Mouse (Mus musculus): ENCODE data around the gene Wbp4. TPM values are rescaled to one million over a fixed set of nuclear protein-coding genes. Genes with fewer than 3 reads are reported as not detected.
A peak's percentile ranks its signal among the peaks of the same experiment; 100 is the strongest.

The Wbp4 gene
- polyA plus RNA-seq, 1 experiment from 2014 or later: 43.1 TPM

GRCm38 (mm10) chr14:79490246-79490645 lies 8.9 kb upstream of the Wbp4 start:
- H3K9me3 ChIP-seq (ENCODE audit: control insufficient read depth, low read length): no peaks in the 10 kb centered on the region
- no peak overlapping the region for H3K4me3 ChIP-seq (ENCODE audit: low read length)
- peaks cover 34% of the 10 kb centered on the region for H3K4me1 ChIP-seq (replicated peaks; ENCODE audit: control insufficient read depth, insufficient read depth, low read length)
- no peaks in the 10 kb centered on the region for H3K27me3 ChIP-seq (ENCODE audit: control insufficient read depth, insufficient read depth, low read depth, low read length)
- no peak for ATAC-seq (ENCODE audit: low read depth)
- H3K4me2 ChIP-seq (ENCODE audit: low read depth, low read length): no peak overlapping the region
- H3K27ac ChIP-seq (ENCODE audit: low read length): no peak overlapping the region
- H3K9ac ChIP-seq (ENCODE audit: low read length): no peak overlapping the region
- peaks cover 5% of the 10 kb centered on the region; the same call in 1 of the 2 replicates for H3K36me3 ChIP-seq (ENCODE audit: control insufficient read depth, insufficient read depth, low read length)
- 46% methylated on average over 3 of the region's 3 CpGs for WGBS

GRCm38 (mm10) chr14:79489150-79489549 lies 7.8 kb upstream of the Wbp4 start:
- ATAC-seq (ENCODE audit: low read depth): no peak
- no peak overlapping the region for H3K27ac ChIP-seq (ENCODE audit: low read length)

GRCm38 (mm10) chr14:79488531-79488930 lies 7.2 kb upstream of the Wbp4 start:
- WGBS: 66% methylated on average over 9 of the region's 9 CpGs

More at GRCm38 (mm10) chr14:79489150-79489549, 7.8 kb upstream of the Wbp4 start:
- Histone ChIP-seq H3K4me3 (ENCODE audit: low read length) (no peak overlapping the region), H3K9me3 (ENCODE audit: control insufficient read depth, low read length) (no peaks in the 10 kb centered on the region), H3K4me1 (replicated peaks; ENCODE audit: control insufficient read depth, insufficient read depth, low read length) (peaks cover 42% of the 10 kb centered on the region), H3K4me2 (ENCODE audit: low read depth, low read length) (no peak overlapping the region), H3K9ac (ENCODE audit: low read length) (no peak overlapping the region), H3K27me3 (ENCODE audit: control insufficient read depth, insufficient read depth, low read depth, low read length) (no peaks in the 10 kb centered on the region), H3K36me3 (ENCODE audit: control insufficient read depth, insufficient read depth, low read length) (peaks cover 5% of the 10 kb centered on the region; the same call in 1 of the 2 replicates)
- 56% methylated on average over 12 of the region's 12 CpGs for WGBS

GRCm38 (mm10) chr14:79486993-79487731 lies 5.8 kb upstream of the Wbp4 start:
- Histone ChIP-seq H3K36me3 (ENCODE audit: control insufficient read depth, insufficient read depth, low read length) (peaks cover 5% of the 10 kb centered on the region; the same call in 1 of the 2 replicates), H3K27ac (ENCODE audit: low read length) (peak overlapping the region; percentile 86), H3K27me3 (ENCODE audit: control insufficient read depth, insufficient read depth, low read depth, low read length) (no peaks in the 10 kb centered on the region), H3K4me1 (replicated peaks; ENCODE audit: control insufficient read depth, insufficient read depth, low read length) (peaks cover 55% of the 10 kb centered on the region), H3K9ac (ENCODE audit: low read length) (peak overlapping the region; percentile 63), H3K4me3 (ENCODE audit: low read length) (peak overlapping the region; percentile 44), H3K4me2 (ENCODE audit: low read depth, low read length) (peak overlapping the region; percentile 64), H3K9me3 (ENCODE audit: control insufficient read depth, low read length) (no peaks in the 10 kb centered on the region)
- 6% methylated on average over 19 of the region's 19 CpGs for WGBS
- peak; percentile 8; the same call in 1 of the 2 replicates for ATAC-seq (ENCODE audit: low read depth)

More at GRCm38 (mm10) chr14:79488531-79488930, 7.2 kb upstream of the Wbp4 start:
- Histone ChIP-seq H3K27me3 (ENCODE audit: control insufficient read depth, insufficient read depth, low read depth, low read length) (no peaks in the 10 kb centered on the region), H3K36me3 (ENCODE audit: control insufficient read depth, insufficient read depth, low read length) (peaks cover 5% of the 10 kb centered on the region; the same call in 1 of the 2 replicates), H3K9me3 (ENCODE audit: control insufficient read depth, low read length) (no peaks in the 10 kb centered on the region), H3K4me3 (ENCODE audit: low read length) (no peak overlapping the region), H3K4me2 (ENCODE audit: low read depth, low read length) (no peak overlapping the region), H3K9ac (ENCODE audit: low read length) (no peak overlapping the region), H3K27ac (ENCODE audit: low read length) (no peak overlapping the region), H3K4me1 (replicated peaks; ENCODE audit: control insufficient read depth, insufficient read depth, low read length) (peaks cover 47% of the 10 kb centered on the region)
- no peak for ATAC-seq (ENCODE audit: low read depth)

GRCm38 (mm10) chr14:79486617-79486992 lies 5.3 kb upstream of the Wbp4 start:
- peak overlapping the region; percentile 86 for H3K27ac ChIP-seq (ENCODE audit: low read length)
- H3K4me2 ChIP-seq (ENCODE audit: low read depth, low read length): peak overlapping the region; percentile 64
- no peak for ATAC-seq (ENCODE audit: low read depth)
- H3K4me3 ChIP-seq (ENCODE audit: low read length): peak overlapping the region; percentile 44
- no peaks in the 10 kb centered on the region for H3K9me3 ChIP-seq (ENCODE audit: control insufficient read depth, low read length)
- H3K36me3 ChIP-seq (ENCODE audit: control insufficient read depth, insufficient read depth, low read length): 0 out of 2 replicates have a peak, but pooled peaks cover 2% of the 10 kb centered on the region
- 19% methylated on average over 8 of the region's 8 CpGs for WGBS
- H3K9ac ChIP-seq (ENCODE audit: low read length): peak overlapping the region; percentile 63
- H3K4me1 ChIP-seq (replicated peaks; ENCODE audit: control insufficient read depth, insufficient read depth, low read length): peaks cover 55% of the 10 kb centered on the region
- no peaks in the 10 kb centered on the region for H3K27me3 ChIP-seq (ENCODE audit: control insufficient read depth, insufficient read depth, low read depth, low read length)

GRCm38 (mm10) chr14:79483611-79484120 lies 2.3 kb upstream of the Wbp4 start:
- peak overlapping the region; percentile 100 for H3K9ac ChIP-seq (ENCODE audit: low read length)

GRCm38 (mm10) chr14:79482747-79483355 lies 1.5 kb upstream of the Wbp4 start:
- Histone ChIP-seq H3K27ac (ENCODE audit: low read length) (peak overlapping the region; percentile 100), H3K36me3 (ENCODE audit: control insufficient read depth, insufficient read depth, low read length) (peaks cover 4% of the 10 kb centered on the region; the same call in 1 of the 2 replicates), H3K27me3 (ENCODE audit: control insufficient read depth, insufficient read depth, low read depth, low read length) (no peaks in the 10 kb centered on the region), H3K9me3 (ENCODE audit: control insufficient read depth, low read length) (no peaks in the 10 kb centered on the region), H3K4me2 (ENCODE audit: low read depth, low read length) (peak overlapping the region; percentile 86), H3K4me3 (ENCODE audit: low read length) (peak overlapping the region; percentile 96), H3K9ac (ENCODE audit: low read length) (peak overlapping the region; percentile 100), H3K4me1 (replicated peaks; ENCODE audit: control insufficient read depth, insufficient read depth, low read length) (peaks cover 55% of the 10 kb centered on the region)
- WGBS: 11% methylated on average over 15 of the region's 15 CpGs
- ATAC-seq (ENCODE audit: low read depth): no peak

More at GRCm38 (mm10) chr14:79483611-79484120, 2.3 kb upstream of the Wbp4 start:
- H3K4me3 ChIP-seq (ENCODE audit: low read length): peak overlapping the region; percentile 96
- WGBS: 52% methylated on average over 8 of the region's 8 CpGs
- H3K36me3 ChIP-seq (ENCODE audit: control insufficient read depth, insufficient read depth, low read length): no peaks in the 10 kb centered on the region
- H3K27ac ChIP-seq (ENCODE audit: low read length): peak overlapping the region; percentile 100
- no peaks in the 10 kb centered on the region for H3K9me3 ChIP-seq (ENCODE audit: control insufficient read depth, low read length)
- H3K4me2 ChIP-seq (ENCODE audit: low read depth, low read length): peak overlapping the region; percentile 86
- peaks cover 59% of the 10 kb centered on the region for H3K4me1 ChIP-seq (replicated peaks; ENCODE audit: control insufficient read depth, insufficient read depth, low read length)
- peak; percentile 6; the same call in 1 of the 2 replicates for ATAC-seq (ENCODE audit: low read depth)
- no peaks in the 10 kb centered on the region for H3K27me3 ChIP-seq (ENCODE audit: control insufficient read depth, insufficient read depth, low read depth, low read length)

GRCm38 (mm10) chr14:79482251-79482661 lies 936 bp upstream of the Wbp4 start:
- H3K9me3 ChIP-seq (ENCODE audit: control insufficient read depth, low read length): no peaks in the 10 kb centered on the region
- H3K9ac ChIP-seq (ENCODE audit: low read length): peak overlapping the region; percentile 100
- peak overlapping the region; percentile 96 for H3K4me3 ChIP-seq (ENCODE audit: low read length)
- H3K27me3 ChIP-seq (ENCODE audit: control insufficient read depth, insufficient read depth, low read depth, low read length): no peaks in the 10 kb centered on the region
- peak overlapping the region; percentile 86 for H3K4me2 ChIP-seq (ENCODE audit: low read depth, low read length)
- under 1% methylated on average over 11 of the region's 11 CpGs for WGBS
- H3K36me3 ChIP-seq (ENCODE audit: control insufficient read depth, insufficient read depth, low read length): peaks cover 4% of the 10 kb centered on the region; the same call in 1 of the 2 replicates
- peaks cover 50% of the 10 kb centered on the region for H3K4me1 ChIP-seq (replicated peaks; ENCODE audit: control insufficient read depth, insufficient read depth, low read length)
- ATAC-seq (ENCODE audit: low read depth): no peak
- H3K27ac ChIP-seq (ENCODE audit: low read length): peak overlapping the region; percentile 100

Measured in lung, embryonic 16.5 days (tissue).